Mouse (Mus musculus): Measurements from ENCODE around the gene Zc3h6. TPM values are rescaled to one million over a fixed set of nuclear protein-coding genes. Genes with fewer than 3 reads are reported as not detected.
A peak's percentile ranks its signal among the peaks of the same experiment; 100 is the strongest.

The Zc3h6 gene
- polyA plus RNA-seq, 1 experiment from 2014 or later: 1.6 TPM

- no peak overlapping the region for H3K27ac ChIP-seq (ENCODE audit: low read depth, low read length)
- 75% methylated on average over 6 of the region's 6 CpGs for whole genome bisulfite sequencing
- no peaks in the 10 kb centered on the region for H3K27me3 ChIP-seq (ENCODE audit: control insufficient read depth, insufficient read depth, low read length)
- DNase-seq (ENCODE audit: low spot score) (no peak), ATAC-seq (ENCODE audit: insufficient read depth, low FRiP score, low TSS enrichment) (no peak)
- H3K4me1 ChIP-seq (ENCODE audit: control insufficient read depth, insufficient read depth, low read length): no peaks in the 10 kb centered on the region
- no peak overlapping the region for H3K4me2 ChIP-seq (ENCODE audit: low read depth)
- no peak overlapping the region for H3K9ac ChIP-seq (ENCODE audit: low read length)
- no peaks in the 10 kb centered on the region for H3K9me3 ChIP-seq (ENCODE audit: control insufficient read depth, low read length)
- no peak overlapping the region for H3K4me3 ChIP-seq (ENCODE audit: low read depth, low read length)
- H3K36me3 ChIP-seq (ENCODE audit: control insufficient read depth, insufficient read depth, low read length): no peaks in the 10 kb centered on the region
Observed at GRCm38 (mm10) chr2:129046172-129046845, 79.1 kb downstream of the Zc3h6 start.

GRCm38 (mm10) chr2:129046846-129047196 lies 79.6 kb downstream of the Zc3h6 start:
- DNase-seq (ENCODE audit: low spot score) (no peak), ATAC-seq (ENCODE audit: insufficient read depth, low FRiP score, low TSS enrichment) (no peak)
- H3K9me3 ChIP-seq (ENCODE audit: control insufficient read depth, low read length): no peaks in the 10 kb centered on the region
- no peak overlapping the region for H3K4me2 ChIP-seq (ENCODE audit: low read depth)
- no peak overlapping the region for H3K9ac ChIP-seq (ENCODE audit: low read length)
- H3K4me3 ChIP-seq (ENCODE audit: low read depth, low read length): no peak overlapping the region
- no peaks in the 10 kb centered on the region for H3K27me3 ChIP-seq (ENCODE audit: control insufficient read depth, insufficient read depth, low read length)
- no peaks in the 10 kb centered on the region for H3K4me1 ChIP-seq (ENCODE audit: control insufficient read depth, insufficient read depth, low read length)
- WGBS: 78% methylated on average over 4 of the region's 4 CpGs
- no peaks in the 10 kb centered on the region for H3K36me3 ChIP-seq (ENCODE audit: control insufficient read depth, insufficient read depth, low read length)
- no peak overlapping the region for H3K27ac ChIP-seq (ENCODE audit: low read depth, low read length)

GRCm38 (mm10) chr2:129047811-129048210 lies 80.6 kb downstream of the Zc3h6 start, which contains the start of gene Vinac1:
TSS of gene Vinac1 (minus strand) at chr2:129048172.
- Histone ChIP-seq H3K4me1 (ENCODE audit: control insufficient read depth, insufficient read depth, low read length) (no peaks in the 10 kb centered on the region), H3K4me2 (ENCODE audit: low read depth) (no peak within 1 kb of the TSS), H3K4me3 (ENCODE audit: low read depth, low read length) (no peak within 1 kb of the TSS), H3K27ac (ENCODE audit: low read depth, low read length) (no peak within 1 kb of the TSS), H3K36me3 (ENCODE audit: control insufficient read depth, insufficient read depth, low read length) (no peaks in the 10 kb centered on the region), H3K9me3 (ENCODE audit: control insufficient read depth, low read length) (no peaks in the 10 kb centered on the region), H3K9ac (ENCODE audit: low read length) (no peak within 1 kb of the TSS), H3K27me3 (ENCODE audit: control insufficient read depth, insufficient read depth, low read length) (no peaks in the 10 kb centered on the region)
- 83% methylated on average over 8 of the region's 8 CpGs for WGBS
- DNase-seq (ENCODE audit: low spot score) (no peak), ATAC-seq (ENCODE audit: insufficient read depth, low FRiP score, low TSS enrichment) (no peak)

GRCm38 (mm10) chr2:129052451-129052983 lies 85.3 kb downstream of the Zc3h6 start:
- Histone ChIP-seq H3K27ac (ENCODE audit: low read depth, low read length) (no peak overlapping the region), H3K9ac (ENCODE audit: low read length) (no peak overlapping the region), H3K4me1 (ENCODE audit: control insufficient read depth, insufficient read depth, low read length) (no peaks in the 10 kb centered on the region), H3K36me3 (ENCODE audit: control insufficient read depth, insufficient read depth, low read length) (no peaks in the 10 kb centered on the region), H3K4me3 (ENCODE audit: low read depth, low read length) (no peak overlapping the region), H3K9me3 (ENCODE audit: control insufficient read depth, low read length) (no peaks in the 10 kb centered on the region), H3K4me2 (ENCODE audit: low read depth) (no peak overlapping the region), H3K27me3 (ENCODE audit: control insufficient read depth, insufficient read depth, low read length) (no peaks in the 10 kb centered on the region)
- ATAC-seq (ENCODE audit: insufficient read depth, low FRiP score, low TSS enrichment): no peak
- no peak for DNase-seq (ENCODE audit: low spot score)
- WGBS: 76% methylated on average over 4 of the region's 4 CpGs

- 90% methylated on average over 6 of the region's 6 CpGs for WGBS
Observed at GRCm38 (mm10) chr2:129055741-129056140, 88.5 kb downstream of the Zc3h6 start.

GRCm38 (mm10) chr2:129056597-129056996 lies 89.4 kb downstream of the Zc3h6 start:
- Histone ChIP-seq H3K36me3 (ENCODE audit: control insufficient read depth, insufficient read depth, low read length) (no peaks in the 10 kb centered on the region), H3K9me3 (ENCODE audit: control insufficient read depth, low read length) (0 out of 2 replicates have a peak, but pooled peaks cover 3% of the 10 kb centered on the region), H3K9ac (ENCODE audit: low read length) (no peak overlapping the region), H3K4me2 (ENCODE audit: low read depth) (no peak overlapping the region), H3K4me1 (ENCODE audit: control insufficient read depth, insufficient read depth, low read length) (no peaks in the 10 kb centered on the region), H3K4me3 (ENCODE audit: low read depth, low read length) (no peak overlapping the region), H3K27ac (ENCODE audit: low read depth, low read length) (no peak overlapping the region), H3K27me3 (ENCODE audit: control insufficient read depth, insufficient read depth, low read length) (no peaks in the 10 kb centered on the region)
- WGBS: 45% methylated on average over 9 of the region's 9 CpGs
- ATAC-seq (ENCODE audit: insufficient read depth, low FRiP score, low TSS enrichment) (no peak), DNase-seq (ENCODE audit: low spot score) (peak; percentile 31)

More at GRCm38 (mm10) chr2:129055741-129056140, 88.5 kb downstream of the Zc3h6 start:
- no peak overlapping the region for H3K27ac ChIP-seq (ENCODE audit: low read depth, low read length)
- H3K27me3 ChIP-seq (ENCODE audit: control insufficient read depth, insufficient read depth, low read length): no peaks in the 10 kb centered on the region
- DNase-seq (ENCODE audit: low spot score) (no peak), ATAC-seq (ENCODE audit: insufficient read depth, low FRiP score, low TSS enrichment) (no peak)
- no peak overlapping the region for H3K4me2 ChIP-seq (ENCODE audit: low read depth)
- no peak overlapping the region for H3K9ac ChIP-seq (ENCODE audit: low read length)
- no peaks in the 10 kb centered on the region for H3K4me1 ChIP-seq (ENCODE audit: control insufficient read depth, insufficient read depth, low read length)
- no peak overlapping the region for H3K4me3 ChIP-seq (ENCODE audit: low read depth, low read length)
- 0 out of 2 replicates have a peak, but pooled peaks cover 3% of the 10 kb centered on the region for H3K9me3 ChIP-seq (ENCODE audit: control insufficient read depth, low read length)
- no peaks in the 10 kb centered on the region for H3K36me3 ChIP-seq (ENCODE audit: control insufficient read depth, insufficient read depth, low read length)

- 97% methylated on average over 8 of the region's 8 CpGs for WGBS
Observed at GRCm38 (mm10) chr2:129057256-129057655, 90.1 kb downstream of the Zc3h6 start.

GRCm38 (mm10) chr2:129057920-129058361 lies 90.7 kb downstream of the Zc3h6 start:
- H3K4me3 ChIP-seq (ENCODE audit: low read depth, low read length): no peak overlapping the region
- H3K4me1 ChIP-seq (ENCODE audit: control insufficient read depth, insufficient read depth, low read length): no peaks in the 10 kb centered on the region
- no peak overlapping the region for H3K27ac ChIP-seq (ENCODE audit: low read depth, low read length)
- no peak overlapping the region for H3K9ac ChIP-seq (ENCODE audit: low read length)
- H3K36me3 ChIP-seq (ENCODE audit: control insufficient read depth, insufficient read depth, low read length): no peaks in the 10 kb centered on the region
- DNase-seq (ENCODE audit: low spot score) (no peak), ATAC-seq (ENCODE audit: insufficient read depth, low FRiP score, low TSS enrichment) (no peak)
- WGBS: 76% methylated on average over 6 of the region's 6 CpGs
- H3K9me3 ChIP-seq (ENCODE audit: control insufficient read depth, low read length): 0 out of 2 replicates have a peak, but pooled peaks cover 3% of the 10 kb centered on the region
- H3K4me2 ChIP-seq (ENCODE audit: low read depth): no peak overlapping the region
- H3K27me3 ChIP-seq (ENCODE audit: control insufficient read depth, insufficient read depth, low read length): no peaks in the 10 kb centered on the region

More at GRCm38 (mm10) chr2:129057256-129057655, 90.1 kb downstream of the Zc3h6 start:
- H3K4me3 ChIP-seq (ENCODE audit: low read depth, low read length): no peak overlapping the region
- 0 out of 2 replicates have a peak, but pooled peaks cover 3% of the 10 kb centered on the region for H3K9me3 ChIP-seq (ENCODE audit: control insufficient read depth, low read length)
- H3K27me3 ChIP-seq (ENCODE audit: control insufficient read depth, insufficient read depth, low read length): no peaks in the 10 kb centered on the region
- ATAC-seq (ENCODE audit: insufficient read depth, low FRiP score, low TSS enrichment): no peak
- no peak overlapping the region for H3K27ac ChIP-seq (ENCODE audit: low read depth, low read length)
- H3K9ac ChIP-seq (ENCODE audit: low read length): no peak overlapping the region
- no peaks in the 10 kb centered on the region for H3K36me3 ChIP-seq (ENCODE audit: control insufficient read depth, insufficient read depth, low read length)
- H3K4me1 ChIP-seq (ENCODE audit: control insufficient read depth, insufficient read depth, low read length): no peaks in the 10 kb centered on the region
- DNase-seq (ENCODE audit: low spot score): no peak
- H3K4me2 ChIP-seq (ENCODE audit: low read depth): no peak overlapping the region

All from neural tube, embryonic 11.5 days (tissue).